Mouse (Mus musculus) left cerebral cortex, adult 9 months (tissue): ENCODE measurements at regions not wholly inside any gene's neighbourhood (a gene's known extent, or its start where the extent isn't known, plus 50 kb on each side); places are given as distances from the start of the nearest gene placed in this dataset.
A peak's percentile ranks its signal among the peaks of the same experiment; 100 is the strongest.
"Not testable (repeated sequence)": the region's sequence is repeated elsewhere in the genome, so short reads cannot be mapped to it uniquely, and the experiment has no call there.

Source experiments
- DNase-seq, 2 experiments: peaks; one replicate each; pipeline ENCODE4 v3.0.0; 2022; ENCODE audit warnings: low spot score in 2 of 2

GRCm38 (mm10) chr4:69435390-69435789 is 481.2 kb upstream of the Brinp1 start:
- no peak for DNase-seq

GRCm38 (mm10) chr4:69410411-69410810 is 456.2 kb upstream of the Brinp1 start:
- DNase-seq = not testable (repeated sequence)

- DNase-seq = peak in 1 of 2 experiments; percentile 40
These were observed 441.3 kb upstream of the Brinp1 start for GRCm38 (mm10) chr4:69395451-69395850.

GRCm38 (mm10) chr4:69383318-69383717 is 429.1 kb upstream of the Brinp1 start:
- DNase-seq = peak; percentile 38 to 64

GRCm38 (mm10) chr4:69346979-69347465 is 392.8 kb upstream of the Brinp1 start:
- DNase-seq = peak in 1 of 2 experiments; percentile 1

- DNase-seq = no peak
These were observed 373.4 kb upstream of the Brinp1 start for GRCm38 (mm10) chr4:69327606-69328005.
